Mouse (Mus musculus): ENCODE measurements around the gene Uchl1.

Uchl1 gene

GRCm38 (mm10) chr5:66707859-66708258 lies 32.0 kb downstream of the Uchl1 start:
- DNase-seq (ENCODE audit: low spot score) = no peak

GRCm38 (mm10) chr5:66710445-66711019 lies 34.6 kb downstream of the Uchl1 start:
- DNase-seq (ENCODE audit: low spot score) = no peak

- no peak for DNase-seq (ENCODE audit: low spot score)
These were observed 36.9 kb downstream of the Uchl1 start for GRCm38 (mm10) chr5:66712801-66713200.

GRCm38 (mm10) chr5:66715498-66715931 lies 39.6 kb downstream of the Uchl1 start:
- no peak for DNase-seq (ENCODE audit: low spot score)

GRCm38 (mm10) chr5:66717931-66718330 lies 42.0 kb downstream of the Uchl1 start:
- no peak for DNase-seq (ENCODE audit: low spot score)

- DNase-seq (ENCODE audit: low spot score) = no peak
These were observed 42.5 kb downstream of the Uchl1 start for GRCm38 (mm10) chr5:66718413-66718812.

- DNase-seq (ENCODE audit: low spot score) = no peak
These were observed 43.0 kb downstream of the Uchl1 start for GRCm38 (mm10) chr5:66718880-66719279.

GRCm38 (mm10) chr5:66720921-66721320 lies 45.0 kb downstream of the Uchl1 start:
- no peak for DNase-seq (ENCODE audit: low spot score)

- no peak for DNase-seq (ENCODE audit: low spot score)
These were observed 46.7 kb downstream of the Uchl1 start for GRCm38 (mm10) chr5:66722586-66722985.

- no peak for DNase-seq (ENCODE audit: low spot score)
These were observed 47.1 kb downstream of the Uchl1 start for GRCm38 (mm10) chr5:66723037-66723436.

GRCm38 (mm10) chr5:66723626-66724025 lies 47.7 kb downstream of the Uchl1 start:
- DNase-seq (ENCODE audit: low spot score) = no peak

- DNase-seq (ENCODE audit: low spot score) = no peak
These were observed 53.4 kb downstream of the Uchl1 start for GRCm38 (mm10) chr5:66729306-66729705.

- DNase-seq (ENCODE audit: low spot score) = peak; percentile 66
These were observed 54.9 kb downstream of the Uchl1 start for GRCm38 (mm10) chr5:66730621-66731301.

- no peak for DNase-seq (ENCODE audit: low spot score)
These were observed 55.4 kb downstream of the Uchl1 start for GRCm38 (mm10) chr5:66731302-66731697.

- DNase-seq (ENCODE audit: low spot score) = no peak
These were observed 57.7 kb downstream of the Uchl1 start for GRCm38 (mm10) chr5:66733556-66733955.
